Mouse (Mus musculus) myocyte (in vitro differentiated cells): ENCODE results near the gene Map1b. TPM values are rescaled to one million over a fixed set of nuclear protein-coding genes. Genes with fewer than 3 reads are reported as not detected.

Experiments used
- H3K27me3 ChIP-seq: one replicate; pipeline ENCODE4 v1.6.1; 2011; ENCODE audit not compliant: control insufficient read depth, insufficient read depth, insufficient read length
- H3K36me3 ChIP-seq: one replicate; pipeline ENCODE4 v1.6.1; 2011; ENCODE audit not compliant: control insufficient read depth, insufficient read depth
- H3K4me2 ChIP-seq: one replicate; pipeline ENCODE4 v1.6.1; 2011; ENCODE audit warnings: low read depth, control low read depth
- H3K4me3 ChIP-seq: one replicate; pipeline ENCODE4 v1.5.1; 2011; ENCODE audit warnings: mild to moderate bottlenecking, control low read depth, moderate library complexity
- H3K79me2 ChIP-seq: one replicate; pipeline ENCODE4 v1.6.1; 2011; ENCODE audit not compliant: control insufficient read depth, insufficient read depth
- H3ac ChIP-seq: one replicate; pipeline ENCODE4 v1.6.1; 2011; ENCODE audit not compliant: control insufficient read depth, insufficient read length
- CEBPB ChIP-seq: IDR thresholded peaks from 2 replicates; pipeline ENCODE4 v1.6.1; 2011; ENCODE audit warnings: mild to moderate bottlenecking, moderate library complexity; ENCODE audit not compliant: poor library complexity, insufficient read depth, severe bottlenecking
- E2F4 ChIP-seq: IDR thresholded peaks from one replicate; pipeline ENCODE4 v1.6.1; 2011; ENCODE audit warnings: mild to moderate bottlenecking, control low read depth, moderate library complexity; ENCODE audit not compliant: insufficient read depth
- MAX ChIP-seq: IDR thresholded peaks from one replicate; pipeline ENCODE4 v1.6.1; 2011; ENCODE audit warnings: low read depth, mild to moderate bottlenecking, control low read depth
- MYOD1 ChIP-seq, 3 experiments: IDR thresholded peaks; one replicate each; pipeline ENCODE4 v1.6.1; 2011; ENCODE audit warnings: control low read depth in 2 of 3, low read depth in 2 of 3, mild to moderate bottlenecking in 2 of 3, moderate library complexity in 1 of 3; ENCODE audit not compliant: insufficient read length in 2 of 3, control insufficient read depth in 1 of 3
- MYOG ChIP-seq, 3 experiments: IDR thresholded peaks; one replicate each; pipeline ENCODE4 v1.6.1; 2011; ENCODE audit warnings: control low read depth in 2 of 3, low read depth in 2 of 3, mild to moderate bottlenecking in 2 of 3; ENCODE audit not compliant: insufficient read length in 2 of 3, control insufficient read depth in 1 of 3, insufficient read depth in 1 of 3
- POLR2A ChIP-seq: IDR thresholded peaks from one replicate; pipeline ENCODE4 v1.6.1; 2011; ENCODE audit warnings: low read depth, mild to moderate bottlenecking, control low read depth, moderate library complexity; ENCODE audit not compliant: insufficient read length
- POLR2AphosphoS2 ChIP-seq: IDR thresholded peaks from one replicate; pipeline ENCODE4 v1.6.1; 2011; ENCODE audit warnings: low read depth, control low read depth; ENCODE audit not compliant: insufficient read length
- REST ChIP-seq: IDR thresholded peaks from one replicate; pipeline ENCODE4 v1.6.1; 2011; ENCODE audit warnings: mild to moderate bottlenecking, control low read depth, moderate library complexity; ENCODE audit not compliant: insufficient read depth, insufficient read length
- SRF ChIP-seq: IDR thresholded peaks from one replicate; pipeline ENCODE4 v1.6.1; 2011; ENCODE audit warnings: low read depth; ENCODE audit not compliant: control insufficient read depth, insufficient read length
- TCF12 ChIP-seq: IDR thresholded peaks from one replicate; pipeline ENCODE4 v1.6.1; 2011; ENCODE audit warnings: mild to moderate bottlenecking, control low read depth; ENCODE audit not compliant: poor library complexity, insufficient read depth, severe bottlenecking
- TCF3 ChIP-seq: IDR thresholded peaks from one replicate; pipeline ENCODE4 v1.6.1; 2011; ENCODE audit warnings: low read depth, control low read depth; ENCODE audit not compliant: insufficient read length
- USF1 ChIP-seq: IDR thresholded peaks from one replicate; pipeline ENCODE4 v1.6.1; 2011; ENCODE audit warnings: low read depth, mild to moderate bottlenecking, control low read depth, moderate library complexity
- polyA plus RNA-seq: library from polyadenylated mRNA; unstranded; fragments of >200 nt; fragmentation: generic; extraction: Trizol; gene quantifications from one replicate; pipeline ENCODE4 v1.2.1, GENCODE M21; 2012; ENCODE audit warnings: missing spikeins

Map1b gene
- polyA plus RNA-seq, 1 experiment, result 40.6 TPM

DNA sequence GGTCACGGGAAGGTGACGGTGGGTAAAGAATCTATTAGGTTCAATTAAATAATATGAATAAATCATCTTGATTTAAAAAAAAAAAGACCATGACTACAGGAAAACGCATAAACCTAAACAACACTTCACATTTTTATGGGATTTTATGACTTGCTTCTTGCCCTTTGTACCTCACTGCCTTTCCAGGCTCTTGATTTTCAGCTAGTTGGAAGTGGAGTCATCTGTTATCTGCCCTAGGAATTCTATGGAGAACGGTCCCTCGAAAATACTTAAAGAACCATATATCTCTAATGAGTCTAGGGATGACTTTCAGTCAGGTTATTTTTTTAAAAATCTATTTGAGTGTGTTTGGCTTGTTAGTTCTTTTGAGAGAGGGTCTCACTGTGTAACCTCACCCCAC is 30.5 kb upstream of the Map1b start:
- H3K4me3 ChIP-seq, result no peak overlapping the region
- H3ac ChIP-seq, result no peak overlapping the region
- no peak overlapping the region for H3K4me2 ChIP-seq
- TF ChIP-seq E2F4 (no peak), TCF3 (no peak), POLR2AphosphoS2 (no peak), POLR2A (no peak), MAX (no peak), MYOG (IDR thresholded peaks at IDR 0.05; ENCODE audit: control insufficient read depth in 1 of 3, insufficient read depth in 1 of 3, insufficient read length in 2 of 3, low read depth in 2 of 3) (no peak), USF1 (no peak)
- no peaks in the 10 kb centered on the region for H3K79me2 ChIP-seq
- no peaks in the 10 kb centered on the region for H3K27me3 ChIP-seq
- H3K36me3 ChIP-seq, result no peaks in the 10 kb centered on the region

DNA sequence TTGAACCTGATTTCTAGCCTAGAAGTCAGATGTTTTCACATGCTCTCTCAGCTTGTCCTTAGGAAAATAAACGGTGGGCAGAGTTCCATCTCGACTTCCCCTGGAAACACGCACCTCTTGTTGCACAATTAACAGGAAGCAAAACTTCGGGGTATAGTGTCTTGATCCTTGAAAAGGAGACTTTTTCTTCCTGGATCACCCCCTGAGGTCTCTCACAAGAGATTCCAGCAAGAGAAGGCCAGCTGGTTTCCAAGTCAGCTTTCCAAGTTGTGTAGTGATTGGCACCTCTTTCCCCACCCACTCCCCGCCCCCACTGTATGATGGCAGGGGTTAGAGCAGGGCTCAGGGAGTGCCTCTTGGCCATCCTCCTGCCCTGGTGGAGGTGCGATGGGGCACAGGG is 28.9 kb upstream of the Map1b start:
- Histone ChIP-seq H3K79me2 (no peaks in the 10 kb centered on the region), H3K36me3 (no peaks in the 10 kb centered on the region), H3K4me3 (no peak overlapping the region), H3K4me2 (no peak overlapping the region), H3K27me3 (no peaks in the 10 kb centered on the region), H3ac (no peak overlapping the region)
- no peak for TF ChIP-seq SRF
- no peak for TF ChIP-seq MAX
- no peak for TF ChIP-seq E2F4
- no peak for TF ChIP-seq TCF12
- no peak for TF ChIP-seq CEBPB
- no peak for TF ChIP-seq TCF3
- no peak for TF ChIP-seq REST
- no peak for TF ChIP-seq MYOG (IDR thresholded peaks at IDR 0.05; ENCODE audit: control insufficient read depth in 1 of 3, insufficient read depth in 1 of 3, insufficient read length in 2 of 3, low read depth in 2 of 3)
- no peak for TF ChIP-seq USF1

DNA sequence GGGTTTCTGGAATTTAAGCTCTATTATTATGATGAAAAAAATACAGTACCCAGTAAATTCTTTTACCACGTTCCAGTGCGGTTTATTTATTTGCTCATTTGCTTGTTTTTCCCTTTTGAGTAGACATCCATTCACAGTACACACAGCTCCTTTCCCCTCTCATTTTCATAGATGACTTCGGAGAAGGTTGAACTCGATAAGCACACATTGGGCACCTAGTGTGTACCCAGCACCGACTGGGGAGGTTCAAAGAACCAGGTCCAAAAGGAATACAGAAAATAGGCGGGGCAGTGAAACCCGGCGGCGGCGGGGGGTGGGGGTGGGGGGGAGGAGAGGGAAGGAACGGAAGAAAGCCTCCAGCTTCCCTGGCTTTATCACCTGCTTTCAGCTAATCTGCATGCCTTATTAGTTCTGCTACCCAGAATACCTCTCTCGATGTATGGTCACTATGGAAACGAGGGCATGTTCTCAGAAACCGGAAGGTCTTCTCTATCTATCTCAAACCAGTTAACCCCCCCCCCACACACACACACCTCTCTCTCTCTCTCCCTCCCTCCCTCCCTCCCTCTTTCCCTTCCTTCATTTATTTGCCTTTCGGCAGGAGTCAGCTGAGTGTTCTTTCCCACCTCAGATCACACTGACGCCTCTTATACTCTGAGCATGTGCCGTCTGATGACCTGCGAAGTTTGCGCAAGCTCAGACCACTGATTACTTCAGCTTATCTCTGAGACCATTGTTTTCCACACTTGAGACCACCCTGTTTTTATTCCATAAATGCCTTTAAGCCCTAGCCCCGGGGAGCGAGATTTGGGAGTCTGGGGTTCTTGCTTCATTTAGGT is 25.3 kb upstream of the Map1b start:
- TF ChIP-seq TCF12 (no peak), REST (no peak), E2F4 (no peak), POLR2A (no peak), MYOG (IDR thresholded peaks at IDR 0.05; ENCODE audit: control insufficient read depth in 1 of 3, insufficient read depth in 1 of 3, insufficient read length in 2 of 3, low read depth in 2 of 3) (no peak), POLR2AphosphoS2 (no peak), MAX (no peak), SRF (no peak), MYOD1 (IDR thresholded peaks at IDR 0.05; ENCODE audit: control insufficient read depth in 1 of 3, insufficient read length in 2 of 3, low read depth in 2 of 3) (no peak), USF1 (no peak), TCF3 (no peak), CEBPB (no peak)
- H3K4me3 ChIP-seq, result no peak overlapping the region

DNA sequence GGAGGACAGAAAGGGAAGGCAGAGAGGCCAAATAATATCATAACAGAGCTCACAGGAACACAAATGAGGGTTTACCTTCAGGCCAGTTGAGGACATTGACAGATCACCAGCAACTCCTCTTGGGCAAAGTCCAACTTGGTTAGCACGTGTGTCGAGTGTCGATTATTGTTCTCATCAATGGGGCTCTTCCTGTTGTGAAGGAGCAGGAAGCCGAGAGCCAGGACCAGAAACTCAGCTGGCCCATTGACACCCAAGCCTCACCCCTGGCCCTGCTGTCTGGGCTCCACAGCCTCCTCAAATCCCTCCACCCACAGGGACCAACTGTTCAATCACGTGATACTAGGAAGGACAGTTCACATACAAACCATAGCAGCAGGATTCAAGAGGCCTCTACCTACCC is 22.9 kb upstream of the Map1b start:
- Histone ChIP-seq H3K4me3 (no peak overlapping the region), H3K36me3 (no peaks in the 10 kb centered on the region), H3K79me2 (no peaks in the 10 kb centered on the region), H3K4me2 (no peak overlapping the region), H3K27me3 (no peaks in the 10 kb centered on the region), H3ac (no peak overlapping the region)
- no peak for TF ChIP-seq USF1
- no peak for TF ChIP-seq REST
- TF ChIP-seq MYOD1 (IDR thresholded peaks at IDR 0.05; ENCODE audit: control insufficient read depth in 1 of 3, insufficient read length in 2 of 3, low read depth in 2 of 3), result no peak
- TF ChIP-seq CEBPB, result no peak
- TF ChIP-seq SRF, result no peak
- TF ChIP-seq MAX, result no peak
- TF ChIP-seq MYOG (IDR thresholded peaks at IDR 0.05; ENCODE audit: control insufficient read depth in 1 of 3, insufficient read depth in 1 of 3, insufficient read length in 2 of 3, low read depth in 2 of 3), result no peak
- no peak for TF ChIP-seq POLR2AphosphoS2
- TF ChIP-seq E2F4, result no peak
- TF ChIP-seq POLR2A, result no peak
- no peak for TF ChIP-seq TCF12
- TF ChIP-seq TCF3, result no peak

More for the DNA sequence above, 25.3 kb upstream of the Map1b start:
- H3K27me3 ChIP-seq, result no peaks in the 10 kb centered on the region
- H3K36me3 ChIP-seq, result no peaks in the 10 kb centered on the region
- H3ac ChIP-seq, result no peak overlapping the region
- H3K79me2 ChIP-seq, result no peaks in the 10 kb centered on the region
- no peak overlapping the region for H3K4me2 ChIP-seq

DNA sequence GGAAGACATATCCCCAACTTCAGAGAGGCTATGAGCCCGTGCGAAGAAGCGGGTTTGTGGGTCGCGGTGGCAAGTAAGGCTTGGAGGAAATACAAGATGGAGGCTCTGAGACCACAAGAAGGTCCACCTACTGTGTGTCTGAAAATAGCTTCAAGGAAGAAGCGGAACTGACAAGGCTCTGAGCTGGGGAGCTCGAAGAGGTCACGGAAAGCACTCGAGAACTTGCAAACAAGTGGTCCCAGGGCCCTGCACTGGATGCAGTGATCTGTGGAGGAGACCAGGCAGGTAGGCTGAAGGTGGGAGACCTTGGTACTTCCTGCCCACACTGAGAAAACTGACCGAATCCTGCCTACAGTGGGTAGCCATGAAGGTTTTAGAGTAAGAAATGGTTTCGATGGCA is 22.5 kb upstream of the Map1b start:
- Histone ChIP-seq H3ac (no peak overlapping the region), H3K4me3 (no peak overlapping the region), H3K27me3 (no peaks in the 10 kb centered on the region), H3K4me2 (no peak overlapping the region), H3K79me2 (no peaks in the 10 kb centered on the region), H3K36me3 (no peaks in the 10 kb centered on the region)
- TF ChIP-seq TCF12, result no peak
- no peak for TF ChIP-seq USF1
- TF ChIP-seq TCF3, result no peak
- TF ChIP-seq REST, result no peak
- no peak for TF ChIP-seq POLR2AphosphoS2
- TF ChIP-seq SRF, result no peak
- TF ChIP-seq MYOD1 (IDR thresholded peaks at IDR 0.05; ENCODE audit: control insufficient read depth in 1 of 3, insufficient read length in 2 of 3, low read depth in 2 of 3), result no peak
- TF ChIP-seq CEBPB, result no peak
- no peak for TF ChIP-seq MAX
- no peak for TF ChIP-seq E2F4
- TF ChIP-seq POLR2A, result no peak
- TF ChIP-seq MYOG (IDR thresholded peaks at IDR 0.05; ENCODE audit: control insufficient read depth in 1 of 3, insufficient read depth in 1 of 3, insufficient read length in 2 of 3, low read depth in 2 of 3), result no peak
